Mouse (Mus musculus): ENCODE measurements around the gene Slc46a3.

GRCm38 (mm10) chr5:147875210-147875609, 19.4 kb downstream of the Slc46a3 start:
- TF ChIP-seq ZNF384 (IDR thresholded peaks at IDR 0.05; ENCODE audit: low read depth, low read length) (no peak), CHD2 (IDR thresholded peaks at IDR 0.05; ENCODE audit: low read depth, low read length) (no peak), ZC3H11A (IDR thresholded peaks at IDR 0.05; ENCODE audit: borderline replicate concordance, low read depth, low read length) (no peak), MAFK (IDR thresholded peaks at IDR 0.05; ENCODE audit: insufficient read depth, low read depth, low read length) (no peak), HCFC1 (IDR thresholded peaks at IDR 0.05; ENCODE audit: borderline replicate concordance, insufficient read depth, low read length) (no peak)
